Mouse (Mus musculus): ENCODE measurements around the gene Klf8.

DNA sequence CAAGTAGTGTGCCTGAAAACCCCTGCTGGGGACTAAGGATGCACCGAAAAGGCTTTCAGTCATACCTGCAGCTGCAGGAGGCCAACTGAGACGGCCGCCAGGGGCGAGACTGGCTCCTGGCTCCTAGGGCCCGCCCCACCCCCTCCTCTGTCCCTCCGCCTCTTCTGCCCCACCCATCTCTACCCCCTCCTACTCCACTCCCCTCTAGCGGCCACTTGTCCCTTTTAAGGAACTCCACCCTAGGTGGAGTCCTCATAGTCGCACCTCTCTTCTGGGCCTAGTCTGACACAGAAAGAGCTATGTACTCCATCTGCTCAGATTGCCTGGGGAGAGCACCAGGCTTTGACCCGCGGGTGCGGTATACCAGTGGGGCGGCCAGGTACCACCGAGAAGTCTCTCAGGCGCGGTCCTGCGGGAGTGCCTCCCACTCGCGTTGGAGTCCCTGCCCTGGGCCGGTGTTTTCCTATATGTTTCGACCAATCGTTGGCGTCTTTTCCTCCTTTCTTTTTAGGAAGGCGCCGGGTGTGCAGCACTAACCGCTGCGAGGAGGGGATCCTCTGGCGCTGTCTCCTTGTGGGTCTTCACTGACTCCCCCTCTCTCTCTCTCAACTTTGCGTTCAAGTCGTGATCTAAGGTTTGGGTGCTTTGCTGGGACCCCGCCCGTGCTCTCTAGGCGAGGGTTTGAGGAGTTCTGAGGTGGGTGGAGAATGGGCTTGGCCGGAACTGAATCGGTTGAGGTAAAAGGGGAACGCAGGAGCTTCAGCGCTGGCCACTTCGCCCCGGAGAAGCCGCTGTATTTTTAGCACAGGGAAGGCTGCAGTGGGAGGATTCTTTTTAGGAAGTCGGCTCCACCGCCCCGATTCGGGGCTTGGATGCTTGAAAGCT is 122.3 kb downstream of the Klf8 start:
- TF ChIP-seq CTCF (IDR thresholded peaks at IDR 0.05; ENCODE audit: insufficient read depth, low read depth, low read length) (no peak), POLR2A (IDR thresholded peaks at IDR 0.05; ENCODE audit: insufficient read depth, low read depth, low read length) (no peak)
